Mouse (Mus musculus) heart, postnatal 0 days (tissue): ENCODE measurements around the gene Gemin7.

Source experiments
- CTCF ChIP-seq: IDR thresholded peaks from 2 replicates; pipeline ENCODE4 v1.5.1; 2016; ENCODE audit warnings: antibody characterized with exemption, control low read depth, low read depth
- EP300 ChIP-seq: IDR thresholded peaks from 2 replicates; pipeline ENCODE4 v1.6.1; 2016; ENCODE audit warnings: antibody characterized with exemption, low read depth

- TF ChIP-seq CTCF, result 0 out of 2 replicates have a peak, but pooled peaks have one; percentile 11
- no peak for TF ChIP-seq EP300
Measured at GRCm38 (mm10) chr7:19564455-19564854, 12.9 kb downstream of the Gemin7 start.
